Mouse (Mus musculus) MEL (cell line): Measurements from ENCODE around the gene Fblim1. TPM values are rescaled to one million over a fixed set of nuclear protein-coding genes. Genes with fewer than 3 reads are reported as not detected.
A peak's percentile ranks its signal among the peaks of the same experiment; 100 is the strongest.

ENCODE experiments used
- DNase-seq: peaks from one replicate; pipeline ENCODE4 v3.0.0; 2011; ENCODE audit warnings: low read depth, low spot score
- H3K27ac ChIP-seq: 2 replicates; pipeline ENCODE4 v1.5.1; 2012; ENCODE audit warnings: low read depth, mild to moderate bottlenecking, control low read depth, low read length, moderate library complexity; ENCODE audit not compliant: control insufficient read depth
- H3K27me3 ChIP-seq, 2 experiments: fragments of 150-350 bp in 1 of 2; sonication (generic) in 1 of 2; 2 replicates each; pipeline ENCODE4 v1.6.1; 2012; ENCODE audit warnings: low read length in 2 of 2, mild to moderate bottlenecking in 2 of 2, improper control_type of control experiment in 1 of 2, moderate library complexity in 1 of 2; ENCODE audit not compliant: insufficient read depth in 2 of 2, control insufficient read depth in 1 of 2
- H3K36me3 ChIP-seq, 2 experiments: 2 replicates each; pipeline ENCODE4 v1.6.1; 2012 to 2014; ENCODE audit warnings: low read length in 2 of 2, improper control_type of control experiment in 1 of 2, inconsistent platforms in 1 of 2, mild to moderate bottlenecking in 1 of 2; ENCODE audit not compliant: insufficient read depth in 2 of 2, control insufficient read depth in 1 of 2
- H3K4me1 ChIP-seq, 2 experiments: fragments of 150-350 bp in 1 of 2; sonication (generic) in 1 of 2; 2 replicates each; pipeline ENCODE4 v1.6.1; 2012; ENCODE audit warnings: low read length in 2 of 2, improper control_type of control experiment in 1 of 2, mild to moderate bottlenecking in 1 of 2; ENCODE audit not compliant: insufficient read depth in 2 of 2, control insufficient read depth in 1 of 2
- H3K4me3 ChIP-seq, 2 experiments: fragments of 150-350 bp in 1 of 2; sonication (generic) in 1 of 2; 2 replicates each; pipeline ENCODE4 v1.5.1; 2012; ENCODE audit warnings: low read depth in 2 of 2, low read length in 2 of 2, mild to moderate bottlenecking in 2 of 2, moderate library complexity in 2 of 2, control low read depth in 1 of 2, improper control_type of control experiment in 1 of 2; ENCODE audit not compliant: control insufficient read depth in 1 of 2, insufficient read depth in 1 of 2
- H3K79me2 ChIP-seq: 2 replicates; pipeline ENCODE4 v1.6.1; 2012; ENCODE audit warnings: mild to moderate bottlenecking, low read length, moderate library complexity; ENCODE audit not compliant: control insufficient read depth, poor library complexity, insufficient read depth
- H3K9ac ChIP-seq: 2 replicates; pipeline ENCODE4 v1.6.1; 2012; ENCODE audit warnings: low read depth, mild to moderate bottlenecking, control low read depth, low read length, moderate library complexity; ENCODE audit not compliant: control insufficient read depth, poor library complexity, severe bottlenecking
- H3K9me3 ChIP-seq: fragments of 150-350 bp; sonication (generic); replicated peaks from 2 replicates; pipeline ENCODE4 v1.6.1; 2012; ENCODE audit warnings: mild to moderate bottlenecking, low read length, improper control_type of control experiment, moderate library complexity; ENCODE audit not compliant: insufficient read depth
- CHD1 ChIP-seq: IDR thresholded peaks from 2 replicates; pipeline ENCODE4 v1.6.1; 2012; ENCODE audit warnings: low read depth, mild to moderate bottlenecking, inconsistent platforms, low read length, improper control_type of control experiment
- CHD2 ChIP-seq: IDR thresholded peaks from 2 replicates; pipeline ENCODE4 v1.6.1; 2011; ENCODE audit warnings: low read length, improper control_type of control experiment
- CTCF ChIP-seq, 3 experiments: IDR thresholded peaks in 2 of 3; conservative IDR thresholded peaks in 1 of 3; 2 replicates each; pipeline ENCODE4 v1.5.1; 2011 to 2012; ENCODE audit warnings: low read length in 3 of 3, low read depth in 2 of 3, mild to moderate bottlenecking in 2 of 3, improper control_type of control experiment in 1 of 3, inconsistent platforms in 1 of 3, mixed read lengths in 1 of 3, moderate library complexity in 1 of 3; ENCODE audit not compliant: control insufficient read depth in 1 of 3, insufficient read depth in 1 of 3, poor library complexity in 1 of 3, severe bottlenecking in 1 of 3
- E2F4 ChIP-seq: IDR thresholded peaks from 2 replicates; pipeline ENCODE4 v1.6.1; 2011; ENCODE audit warnings: low read depth, low read length, improper control_type of control experiment, borderline replicate concordance
- ELF1 ChIP-seq: IDR thresholded peaks from 2 replicates; pipeline ENCODE4 v1.6.1; 2014; ENCODE audit warnings: low read depth, mild to moderate bottlenecking, inconsistent platforms, low read length, improper control_type of control experiment, moderate library complexity
- EP300 ChIP-seq, 2 experiments: IDR thresholded peaks; 2 replicates each; pipeline ENCODE4 v1.6.1; 2011; ENCODE audit warnings: improper control_type of control experiment in 2 of 2, low read length in 2 of 2, low read depth in 1 of 2, mild to moderate bottlenecking in 1 of 2
- GABPA ChIP-seq: IDR thresholded peaks from 2 replicates; pipeline ENCODE4 v1.6.1; 2012; ENCODE audit warnings: low read depth, mild to moderate bottlenecking, inconsistent platforms, low read length, improper control_type of control experiment, moderate library complexity
- GATA1 ChIP-seq: IDR thresholded peaks from 2 replicates; pipeline ENCODE4 v1.6.1; 2011; ENCODE audit warnings: low read depth, low read length, improper control_type of control experiment
- JUND ChIP-seq: IDR thresholded peaks from 2 replicates; pipeline ENCODE4 v1.6.1; 2011; ENCODE audit warnings: low read depth, mild to moderate bottlenecking, improper control_type of control experiment, low read length
- MAX ChIP-seq: IDR thresholded peaks from 2 replicates; pipeline ENCODE4 v1.6.1; 2011; ENCODE audit warnings: low read length, improper control_type of control experiment
- MEF2A ChIP-seq: IDR thresholded peaks from 2 replicates; pipeline ENCODE4 v1.6.1; 2014; ENCODE audit warnings: low read depth, mild to moderate bottlenecking, inconsistent platforms, low read length, improper control_type of control experiment; ENCODE audit not compliant: poor library complexity, insufficient replicate concordance, severe bottlenecking; ENCODE audit errors: extremely low read depth
- MXI1 ChIP-seq: IDR thresholded peaks from 2 replicates; pipeline ENCODE4 v1.6.1; 2011; ENCODE audit warnings: mild to moderate bottlenecking, low read depth, low read length, improper control_type of control experiment
- MYB ChIP-seq: IDR thresholded peaks from 2 replicates; pipeline ENCODE4 v1.6.1; 2011; ENCODE audit warnings: mild to moderate bottlenecking, low read depth, low read length, improper control_type of control experiment
- NELFE ChIP-seq: IDR thresholded peaks from 2 replicates; pipeline ENCODE4 v1.6.1; 2011; ENCODE audit warnings: low read depth, low read length, improper control_type of control experiment
- NRF1 ChIP-seq: IDR thresholded peaks from 2 replicates; pipeline ENCODE4 v1.6.1; 2014; ENCODE audit warnings: low read depth, mild to moderate bottlenecking, inconsistent platforms, low read length, improper control_type of control experiment, moderate library complexity; ENCODE audit not compliant: poor library complexity, insufficient read depth, severe bottlenecking
- POLR2AphosphoS2 ChIP-seq: IDR thresholded peaks from 2 replicates; pipeline ENCODE4 v1.6.1; 2011; ENCODE audit warnings: low read length, improper control_type of control experiment
- RCOR1 ChIP-seq: IDR thresholded peaks from 2 replicates; pipeline ENCODE4 v1.6.1; 2012; ENCODE audit warnings: low read depth, mild to moderate bottlenecking, inconsistent platforms, low read length, improper control_type of control experiment
- SMC3 ChIP-seq: IDR thresholded peaks from 2 replicates; pipeline ENCODE4 v1.6.1; 2011; ENCODE audit warnings: low read depth, low read length, improper control_type of control experiment
- TCF12 ChIP-seq: IDR thresholded peaks from 2 replicates; pipeline ENCODE4 v1.6.1; 2014; ENCODE audit warnings: low read depth, mild to moderate bottlenecking, inconsistent platforms, low read length, improper control_type of control experiment, moderate library complexity
- UBTF ChIP-seq: IDR thresholded peaks from 2 replicates; pipeline ENCODE4 v1.6.1; 2012; ENCODE audit warnings: low read depth, mild to moderate bottlenecking, inconsistent platforms, low read length, improper control_type of control experiment, moderate library complexity, borderline replicate concordance; ENCODE audit not compliant: insufficient read depth
- USF2 ChIP-seq, 2 experiments: IDR thresholded peaks; 2 replicates each; pipeline ENCODE4 v1.6.1; 2011 to 2012; ENCODE audit warnings: improper control_type of control experiment in 2 of 2, low read length in 2 of 2, borderline replicate concordance in 1 of 2, inconsistent platforms in 1 of 2, low read depth in 1 of 2, mild to moderate bottlenecking in 1 of 2; ENCODE audit not compliant: insufficient read depth in 1 of 2
- ZC3H11A ChIP-seq: IDR thresholded peaks from 2 replicates; pipeline ENCODE4 v1.6.1; 2012; ENCODE audit warnings: low read depth, mild to moderate bottlenecking, inconsistent platforms, low read length, improper control_type of control experiment
- ZNF384 ChIP-seq: IDR thresholded peaks from 2 replicates; pipeline ENCODE4 v1.6.1; 2012; ENCODE audit warnings: low read depth, mild to moderate bottlenecking, inconsistent platforms, low read length, improper control_type of control experiment
- polyA plus RNA-seq, 2 experiments: library from polyadenylated mRNA; stranded (reverse) in 1 of 2; unstranded in 1 of 2; fragments of >175 nt in 1 of 2; fragments of >200 nt in 1 of 2; gene quantifications; 2 replicates each; pipeline versions ENCODE4 v1.2.1 to v1.2.4; 2012; ENCODE audit warnings: low replicate concordance in 2 of 2, low read depth in 1 of 2; ENCODE audit not compliant: insufficient read length in 2 of 2, insufficient read depth in 1 of 2, missing spikeins in 1 of 2
- total RNA-seq: library from RNA; depleted of rRNA; stranded (reverse); fragments of 300-350 nt; gene quantifications from 2 replicates; pipeline ENCODE4 v1.2.3, GENCODE M21; 2012

Gene Fblim1
- total and polyA plus RNA-seq, 3 experiments = not detected

GRCm38 (mm10) chr4:141595605-141596268 lies 10.2 kb downstream of the Fblim1 start:
- H3K4me3 ChIP-seq = no peak overlapping the region
- no peak overlapping the region for H3K27ac ChIP-seq
- no peaks in the 10 kb centered on the region for H3K79me2 ChIP-seq
- no peak overlapping the region for H3K9ac ChIP-seq
- no peak for DNase-seq
- H3K27me3 ChIP-seq = no peaks in the 10 kb centered on the region; a peak in 1 of 4 replicates
- TF ChIP-seq SMC3 = 0 out of 2 replicates have a peak, but pooled peaks have one; percentile 27
- no peak for TF ChIP-seq ELF1
- peak in 2 of 3 experiments; percentile 21 to 27; a peak in 4 of 6 replicates for TF ChIP-seq CTCF (IDR thresholded peaks at IDR 0.05 in 2 of 3, conservative IDR thresholded peaks at IDR 0.05 in 1 of 3; ENCODE audit: control insufficient read depth in 1 of 3, insufficient read depth in 1 of 3, low read depth in 2 of 3, low read length in 3 of 3, poor library complexity in 1 of 3, severe bottlenecking in 1 of 3)
- no peaks in the 10 kb centered on the region; a peak in 1 of 4 replicates for H3K4me1 ChIP-seq
- H3K9me3 ChIP-seq = no peaks in the 10 kb centered on the region
- no peaks in the 10 kb centered on the region for H3K36me3 ChIP-seq

- no peaks in the 10 kb centered on the region; a peak in 1 of 4 replicates for H3K4me1 ChIP-seq
- H3K36me3 ChIP-seq = no peaks in the 10 kb centered on the region
- no peak overlapping the region for H3K27ac ChIP-seq
- no peak for TF ChIP-seq GABPA
- no peak for TF ChIP-seq SMC3
- TF ChIP-seq ZNF384 = no peak
- TF ChIP-seq TCF12 = no peak
- TF ChIP-seq, all 39 proteins: peak for 0
- H3K79me2 ChIP-seq = no peaks in the 10 kb centered on the region
- H3K9ac ChIP-seq = no peak overlapping the region
- H3K4me3 ChIP-seq = no peak overlapping the region
- no peaks in the 10 kb centered on the region for H3K9me3 ChIP-seq
- no peak for DNase-seq
- H3K27me3 ChIP-seq = no peaks in the 10 kb centered on the region; a peak in 1 of 4 replicates
These were observed 10.8 kb downstream of the Fblim1 start for GRCm38 (mm10) chr4:141595138-141595537.

- peak; percentile 74 for DNase-seq
- H3K9me3 ChIP-seq = no peaks in the 10 kb centered on the region
- H3K79me2 ChIP-seq = no peaks in the 10 kb centered on the region
- H3K4me3 ChIP-seq = no peak overlapping the region
- peaks cover 2 to 6% of the 10 kb centered on the region in 2 experiments; a peak in 2 of 4 replicates for H3K4me1 ChIP-seq
- no peaks in the 10 kb centered on the region; a peak in 1 of 4 replicates for H3K27me3 ChIP-seq
- no peak overlapping the region for H3K27ac ChIP-seq
- H3K9ac ChIP-seq = no peak overlapping the region
- H3K36me3 ChIP-seq = peaks cover 0 to 5% of the 10 kb centered on the region in 2 experiments; a peak in 2 of 4 replicates
- TF ChIP-seq MEF2A = no peak
- TF ChIP-seq EP300 (IDR thresholded peaks at IDR 0.05; ENCODE audit: low read depth in 1 of 2, low read length in 2 of 2) = no peak
- TF ChIP-seq GABPA = no peak
- TF ChIP-seq NELFE = no peak
- TF ChIP-seq MAX = no peak
- no peak for TF ChIP-seq POLR2AphosphoS2
- no peak for TF ChIP-seq E2F4
- TF ChIP-seq RCOR1 = no peak
- TF ChIP-seq GATA1 = no peak
- TF ChIP-seq MYB = no peak
- no peak for TF ChIP-seq TCF12
- TF ChIP-seq NRF1 = no peak
- no peak for TF ChIP-seq ELF1
- TF ChIP-seq JUND = no peak
- peak; percentile 48; the same call in 1 of the 2 replicates for TF ChIP-seq ZC3H11A
- TF ChIP-seq MXI1 = no peak
- peak; percentile 84 to 89 (median 88) for TF ChIP-seq CTCF (IDR thresholded peaks at IDR 0.05 in 2 of 3, conservative IDR thresholded peaks at IDR 0.05 in 1 of 3; ENCODE audit: control insufficient read depth in 1 of 3, insufficient read depth in 1 of 3, low read depth in 2 of 3, low read length in 3 of 3, poor library complexity in 1 of 3, severe bottlenecking in 1 of 3)
- TF ChIP-seq CHD2 = no peak
- no peak for TF ChIP-seq USF2 (IDR thresholded peaks at IDR 0.05; ENCODE audit: borderline replicate concordance in 1 of 2, insufficient read depth in 1 of 2, low read depth in 1 of 2, low read length in 2 of 2)
- no peak for TF ChIP-seq UBTF
- no peak for TF ChIP-seq CHD1
These were observed 14.3 kb downstream of the Fblim1 start for GRCm38 (mm10) chr4:141591547-141591946.
